Mouse (Mus musculus) erythroblast, embryonic 14.5 days (primary cell): Measurements from ENCODE around the gene Dcaf7.

Experiments
- GATA1 ChIP-seq: IDR thresholded peaks from 2 replicates; pipeline ENCODE4 v1.6.1; 2012; ENCODE audit warnings: low read length, inconsistent platforms, mixed read lengths
- TAL1 ChIP-seq: IDR thresholded peaks from 3 replicates; pipeline ENCODE4 v1.6.1; 2012; ENCODE audit warnings: low read length, inconsistent platforms, mixed read lengths

GRCm38 (mm10) chr11:106044349-106044748, 7.7 kb downstream of the Dcaf7 start:
- TF ChIP-seq TAL1 (no peak), GATA1 (no peak)
